Mouse (Mus musculus) liver, embryonic 13.5 days (tissue): ENCODE results near the gene Col23a1. TPM values are rescaled to one million over a fixed set of nuclear protein-coding genes. Genes with fewer than 3 reads are reported as not detected.
A peak's percentile ranks its signal among the peaks of the same experiment; 100 is the strongest.
"Not testable (repeated sequence)": the region's sequence is repeated elsewhere in the genome, so short reads cannot be mapped to it uniquely, and the experiment has no call there.

Experiments used
- ATAC-seq: fragments of 200-750 bp; cut with Nextera tagmentation; 2 replicates; pipeline ENCODE4 v1.8.0; 2017; ENCODE audit warnings: low read depth, mild to moderate bottlenecking, moderate number of reproducible peaks, moderate library complexity
- DNase-seq: peaks from one replicate; pipeline ENCODE4 v3.0.0; 2022
- H3K27ac ChIP-seq: fragments of 300-500 bp; sonication (generic); 2 replicates; pipeline ENCODE4 v1.5.1; 2015; ENCODE audit warnings: moderate library complexity, mild to moderate bottlenecking, inconsistent platforms
- H3K27me3 ChIP-seq: fragments of 300-500 bp; sonication (generic); 2 replicates; pipeline ENCODE4 v1.6.1; 2015; ENCODE audit warnings: mild to moderate bottlenecking, inconsistent platforms
- H3K36me3 ChIP-seq: fragments of 300-500 bp; sonication (generic); 2 replicates; pipeline ENCODE4 v1.6.1; 2015; ENCODE audit warnings: mild to moderate bottlenecking, inconsistent platforms
- H3K4me1 ChIP-seq: fragments of 300-500 bp; sonication (generic); replicated peaks from 2 replicates; pipeline ENCODE4 v1.6.1; 2015; ENCODE audit warnings: inconsistent platforms
- H3K4me2 ChIP-seq: fragments of 300-500 bp; sonication (generic); 2 replicates; pipeline ENCODE4 v1.6.1; 2015; ENCODE audit warnings: inconsistent platforms, mild to moderate bottlenecking, moderate library complexity
- H3K4me3 ChIP-seq: fragments of 300-500 bp; sonication (generic); replicated peaks from 2 replicates; pipeline ENCODE4 v1.5.1; 2015; ENCODE audit warnings: mild to moderate bottlenecking, inconsistent platforms
- H3K9ac ChIP-seq: fragments of 300-500 bp; sonication (generic); 2 replicates; pipeline ENCODE4 v1.6.1; 2015; ENCODE audit warnings: mild to moderate bottlenecking, inconsistent platforms
- H3K9me3 ChIP-seq: fragments of 300-500 bp; sonication (generic); replicated peaks from 2 replicates; pipeline ENCODE4 v1.6.1; 2016; ENCODE audit warnings: inconsistent platforms
- WGBS: fragments of 180-500 bp; shearing (Covaris S2); methylation state at CpG from one replicate; pipeline ENCODE4 v1.1.7; 2015; ENCODE audit not compliant: insufficient replicate concordance; 5-methylcytosine and 5-hydroxymethylcytosine counted together
- polyA plus RNA-seq: library from polyadenylated mRNA; unstranded; fragments of >200 nt; fragmentation: Nextera tagmentation; extraction: Ambion mirVana; gene quantifications from 2 replicates; pipeline ENCODE4 v1.2.1, GENCODE M21; 2015

The Col23a1 gene
- polyA plus RNA-seq, 1 experiment from 2014 or later = 0.30 TPM

- DNase-seq (no peak), ATAC-seq (no peak)
- no peaks in the 10 kb centered on the region for H3K9me3 ChIP-seq
- WGBS = 91% methylated on average over 2 of the region's 2 CpGs
- peak overlapping the region; percentile 85 for H3K9ac ChIP-seq
- H3K4me3 ChIP-seq = no peak overlapping the region
- no peak overlapping the region for H3K27ac ChIP-seq
- no peaks in the 10 kb centered on the region for H3K27me3 ChIP-seq
- peaks cover 69% of the 10 kb centered on the region for H3K4me1 ChIP-seq
- H3K36me3 ChIP-seq = peaks cover 52% of the 10 kb centered on the region
- peak overlapping the region; percentile 91 for H3K4me2 ChIP-seq
Measured at GRCm38 (mm10) chr11:51621776-51622175, 332.1 kb downstream of the Col23a1 start.

DNA sequence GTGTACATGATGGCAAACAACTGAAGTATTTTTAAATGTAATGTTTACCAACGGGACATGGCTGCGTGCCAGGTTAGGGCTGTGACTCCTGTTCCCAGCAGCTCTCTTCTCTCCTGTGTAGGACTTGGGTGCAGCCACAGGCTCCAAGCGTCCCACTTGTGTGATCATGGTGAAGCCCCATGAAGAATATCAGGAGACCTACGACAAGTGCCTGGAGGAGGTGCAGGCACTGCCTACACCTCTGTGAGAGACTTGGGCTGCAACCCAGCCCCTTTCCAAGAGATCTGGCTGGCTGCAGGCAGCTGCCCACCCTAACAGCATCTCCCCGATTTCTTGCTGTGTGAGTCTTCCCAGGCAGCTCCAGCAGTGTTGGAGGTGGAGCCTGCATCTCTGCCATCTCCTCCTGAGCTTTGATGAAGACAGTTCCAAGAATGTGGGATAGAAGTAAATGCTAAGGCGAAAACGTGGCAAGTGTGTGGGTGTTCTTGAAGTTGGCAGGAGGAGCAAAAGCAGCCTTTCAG lies 333.3 kb downstream of the Col23a1 start:
- DNase-seq (no peak), ATAC-seq (no peak)
- Histone ChIP-seq H3K27ac (no peak overlapping the region), H3K4me2 (no peak overlapping the region), H3K4me3 (no peak overlapping the region), H3K9me3 (no peaks in the 10 kb centered on the region), H3K36me3 (peaks cover 65% of the 10 kb centered on the region), H3K9ac (no peak overlapping the region), H3K4me1 (peaks cover 69% of the 10 kb centered on the region), H3K27me3 (no peaks in the 10 kb centered on the region)
- WGBS = 78% methylated on average over 7 of the region's 7 CpGs

GRCm38 (mm10) chr11:51625187-51625820 lies 335.6 kb downstream of the Col23a1 start:
- Histone ChIP-seq H3K27me3 (no peaks in the 10 kb centered on the region), H3K27ac (peak overlapping the region; percentile 69), H3K36me3 (peaks cover 81% of the 10 kb centered on the region), H3K4me2 (no peak overlapping the region), H3K4me1 (peaks cover 61% of the 10 kb centered on the region), H3K4me3 (no peak overlapping the region), H3K9ac (peak overlapping the region; percentile 29), H3K9me3 (no peaks in the 10 kb centered on the region)
- 58% methylated on average over 5 of the region's 5 CpGs for WGBS
- ATAC-seq = peak; percentile 70
- DNase-seq = peak; percentile 47

DNA sequence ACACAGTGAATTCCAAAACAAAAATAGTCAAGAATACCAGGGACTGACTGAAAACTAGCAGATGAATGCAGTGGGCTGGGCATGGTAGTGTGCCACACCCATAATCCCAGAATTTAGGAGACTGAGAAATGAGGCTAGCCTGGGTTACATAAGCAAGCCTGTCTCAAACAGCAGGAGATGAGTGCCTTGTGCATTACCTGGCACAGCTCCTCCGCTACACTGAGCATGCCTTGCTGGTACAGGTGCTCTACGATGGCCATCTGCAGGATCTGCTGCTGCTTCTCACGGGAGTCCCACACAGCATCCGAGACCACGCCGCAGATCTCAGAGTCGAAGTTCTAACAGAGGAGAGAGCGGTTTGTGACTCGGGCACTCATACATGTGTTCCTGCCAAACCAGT lies 337.7 kb downstream of the Col23a1 start:
- Histone ChIP-seq H3K9ac (no peak overlapping the region), H3K4me3 (no peak overlapping the region), H3K9me3 (no peaks in the 10 kb centered on the region), H3K4me2 (no peak overlapping the region), H3K4me1 (peaks cover 48% of the 10 kb centered on the region), H3K27ac (no peak overlapping the region), H3K27me3 (no peaks in the 10 kb centered on the region), H3K36me3 (peaks cover 73% of the 10 kb centered on the region)
- ATAC-seq (no peak), DNase-seq (no peak)
- WGBS = 84% methylated on average over 9 of the region's 9 CpGs

GRCm38 (mm10) chr11:51627907-51628306 lies 338.2 kb downstream of the Col23a1 start:
- Histone ChIP-seq H3K4me3 (no peak overlapping the region), H3K36me3 (peaks cover 68% of the 10 kb centered on the region), H3K9me3 (no peaks in the 10 kb centered on the region), H3K4me1 (peaks cover 49% of the 10 kb centered on the region), H3K4me2 (no peak overlapping the region), H3K27me3 (no peaks in the 10 kb centered on the region), H3K9ac (no peak overlapping the region), H3K27ac (no peak overlapping the region)
- whole genome bisulfite sequencing = 82% methylated on average over 8 of the region's 8 CpGs
- no peak for DNase-seq
- ATAC-seq = no peak

DNA sequence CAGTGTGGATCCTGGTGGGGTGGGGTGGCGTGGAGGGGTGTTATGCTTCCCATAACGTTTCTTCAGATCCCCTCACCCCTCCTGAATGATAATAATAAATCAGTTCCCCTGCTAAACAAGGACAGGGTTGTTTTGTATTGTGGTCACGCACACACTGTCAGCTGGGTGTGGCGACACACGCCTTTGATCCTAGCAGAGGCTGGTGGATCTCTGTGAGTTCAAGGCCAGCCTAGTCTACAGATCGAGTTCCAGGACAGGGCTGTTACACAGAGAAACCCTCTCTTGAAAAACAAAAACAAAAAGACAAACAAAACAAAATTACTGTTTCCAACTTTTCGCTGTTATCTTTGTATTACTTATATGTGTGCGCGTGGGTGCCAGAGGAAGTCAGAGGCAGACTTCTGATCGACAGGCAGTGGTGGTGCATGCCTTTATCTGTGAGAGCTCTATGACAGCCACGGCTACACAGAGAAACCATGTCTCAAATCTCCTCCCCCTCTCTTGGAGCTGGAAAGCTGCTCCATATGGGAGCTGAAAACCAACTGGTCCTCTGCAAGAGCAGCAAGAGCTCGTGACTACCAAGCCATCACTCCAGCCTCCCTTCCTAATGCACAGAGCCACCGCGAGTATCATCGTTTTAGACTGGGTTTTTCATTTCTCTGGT lies 340.1 kb downstream of the Col23a1 start:
- WGBS = 55% methylated on average over 15 of the region's 15 CpGs

GRCm38 (mm10) chr11:51632130-51632753 lies 342.5 kb downstream of the Col23a1 start:
- Histone ChIP-seq H3K36me3 (peaks cover 27% of the 10 kb centered on the region), H3K4me3 (no peak overlapping the region), H3K4me2 (no peak overlapping the region), H3K9me3 (no peaks in the 10 kb centered on the region), H3K27me3 (no peaks in the 10 kb centered on the region), H3K27ac (peak overlapping the region; percentile 32; the same call in 1 of the 2 replicates), H3K9ac (no peak overlapping the region), H3K4me1 (peaks cover 58% of the 10 kb centered on the region)
- WGBS = 60% methylated on average over 6 of the region's 6 CpGs
- DNase-seq = no peak
- ATAC-seq = no peak

More for the DNA sequence above, 340.1 kb downstream of the Col23a1 start:
- Histone ChIP-seq H3K27ac (no peak overlapping the region), H3K27me3 (no peaks in the 10 kb centered on the region), H3K9ac (no peak overlapping the region), H3K36me3 (peaks cover 49% of the 10 kb centered on the region), H3K4me3 (no peak overlapping the region), H3K4me2 (no peak overlapping the region), H3K4me1 (peaks cover 51% of the 10 kb centered on the region), H3K9me3 (no peaks in the 10 kb centered on the region)
- DNase-seq = no peak
- ATAC-seq = no peak

DNA sequence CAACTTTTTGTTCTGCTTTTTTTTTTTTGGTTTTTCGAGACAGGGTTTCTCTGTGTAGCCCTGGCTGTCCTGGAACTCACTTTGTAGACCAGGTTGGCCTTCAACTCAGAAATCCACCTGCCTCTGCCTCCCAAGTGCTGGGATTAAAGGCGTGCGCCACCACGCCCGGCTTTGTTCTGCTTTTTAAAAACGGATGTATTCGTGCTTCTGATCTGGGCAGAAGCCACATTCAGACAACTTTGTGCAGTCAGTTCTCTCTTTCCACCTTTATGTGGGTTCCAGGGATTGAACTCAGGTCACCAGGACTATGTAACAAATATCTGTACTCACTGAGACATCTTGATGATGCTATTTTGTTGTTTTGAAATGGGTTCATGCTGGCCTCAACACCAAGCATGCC lies 343.5 kb downstream of the Col23a1 start:
- 66% methylated on average over 7 of the region's 7 CpGs for WGBS
- H3K9ac ChIP-seq, DNase-seq, ATAC-seq, H3K9me3 ChIP-seq, H3K27me3 ChIP-seq, H3K4me2 ChIP-seq, H3K27ac ChIP-seq, H3K4me3 ChIP-seq: not testable (repeated sequence)
- Histone ChIP-seq H3K4me1 (peaks cover 67% of the 10 kb centered on the region), H3K36me3 (peaks cover 17% of the 10 kb centered on the region)

Other genes with a start within 250 kb of the Col23a1 start
- gene Olfr1375, start 241.8 kb upstream of the Col23a1 start, polyA plus RNA-seq = not detected in 2 replicates
- gene Zfp354a, start 230.7 kb upstream of the Col23a1 start, polyA plus RNA-seq = 1.5 and 2.1 TPM in 2 replicates
- gene Gm12569, start 69.4 kb upstream of the Col23a1 start, polyA plus RNA-seq = not detected in 2 replicates
- 51.0 and 62.9 TPM in 2 replicates for gene Clk4, start 28.2 kb upstream of the Col23a1 start, polyA plus RNA-seq
- gene BC049762, start 26.9 kb upstream of the Col23a1 start, polyA plus RNA-seq = 0.59 TPM in 2 replicates